Mouse (Mus musculus): ENCODE data around the gene Cox20. TPM values are rescaled to one million over a fixed set of nuclear protein-coding genes. Genes with fewer than 3 reads are reported as not detected.

The Cox20 gene
- 114 and 132 TPM in 2 replicates for polyA plus RNA-seq (2015; fragmentation: Nextera tagmentation; extraction: Ambion mirVana)

GRCm38 (mm10) chr1:178318389-178319184 is at the start of gene Cox20:
Cox20 (plus strand) TSS chr1:178319130.

DNA sequence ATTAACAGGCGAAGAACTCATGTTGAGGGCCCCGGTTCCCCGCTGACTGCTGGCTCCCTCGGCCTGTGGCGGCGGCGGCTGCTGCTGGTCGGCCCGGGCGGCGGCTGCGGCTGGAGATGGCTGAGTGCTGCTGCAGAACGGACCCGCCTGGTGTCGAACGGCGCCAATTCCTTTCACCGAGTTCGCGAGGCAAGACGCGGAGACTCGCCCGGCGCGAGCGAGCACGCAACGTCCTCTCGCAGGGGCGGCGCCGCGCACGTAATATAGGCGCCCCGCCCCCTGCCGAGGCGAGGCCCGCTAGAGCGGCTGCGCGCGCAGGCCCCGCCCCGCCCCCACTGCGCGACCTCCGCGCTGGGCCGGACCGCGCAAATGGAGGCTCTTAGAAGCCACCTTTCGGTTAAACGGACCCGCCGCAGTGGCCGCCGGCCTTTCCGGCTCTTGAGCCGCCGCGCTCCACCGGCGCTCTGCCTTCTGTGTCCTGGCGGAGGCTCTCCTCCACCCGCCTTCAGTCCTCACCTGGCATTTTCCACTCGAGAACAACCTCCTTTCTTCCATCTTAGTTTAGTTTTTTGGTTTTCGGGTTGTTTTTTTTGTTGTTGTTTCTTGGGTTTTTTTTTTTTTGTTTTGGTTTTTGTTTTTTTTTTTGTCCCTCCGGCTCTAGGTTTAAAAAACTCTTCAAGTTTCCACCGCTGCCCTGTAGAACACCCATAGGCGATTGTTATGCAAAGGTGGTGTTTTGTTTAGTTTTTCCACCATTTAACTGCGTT is 18.8 kb downstream of the Cox20 start, which contains the start of gene Hnrnpu:
Gene Hnrnpu (minus strand): TSS at position 247 of the 767 bp plus-strand sequence.

Small RNA genes within 50 kb of the gene (microRNA-seq; reads per million reads assigned to microRNA genes)
- gene Gm27458: 0 reads per million in 2 experiments

Other genes starting within 250 kb of the Cox20 start
- gene Desi2, start 131.7 kb upstream of the Cox20 start, polyA plus RNA-seq (2015; fragmentation: Nextera tagmentation; extraction: Ambion mirVana): 25.5 and 33.4 TPM in 2 replicates
- gene Hnrnpu, start 18.7 kb downstream of the Cox20 start, polyA plus RNA-seq (2015; fragmentation: Nextera tagmentation; extraction: Ambion mirVana): 124 and 174 TPM in 2 replicates
- 6.3 and 7.5 TPM in 2 replicates for gene Efcab2, start 87.0 kb downstream of the Cox20 start, polyA plus RNA-seq (2015; fragmentation: Nextera tagmentation; extraction: Ambion mirVana)
- gene Kif26b, start 210.0 kb downstream of the Cox20 start, polyA plus RNA-seq (2015; fragmentation: Nextera tagmentation; extraction: Ambion mirVana): 0.13 and 0.18 TPM in 2 replicates

Measured in skeletal muscle tissue, postnatal 0 days (tissue).